28 mouse cellular contexts compared by ENCODE assay signal in genomic region chr6:63898171-63898570, GRCm38 (mm10).
DNase-seq lines count a peak whose midpoint lies in the region; ATAC-seq and TF ChIP-seq lines count a peak whose summit lies in the region.
"Had no signal": no experiment of that assay in that cellular context is flagged by ENCODE, and none has a peak within 500 bp of the region (broad histone marks: within the 10 kb centered on the region; RNA-seq: fewer than 3 reads in every experiment).

No protein-coding gene starts in this region.

- TF ChIP-seq RAD21 in MEL (IDR thresholded peaks at IDR 0.05; ENCODE audit: low read depth, low read length): no peak

- H3K27me3 ChIP-seq in MEL (ENCODE audit: control insufficient read depth in 1 of 2, insufficient read depth in 2 of 2, low read length in 2 of 2): no peaks in the 10 kb centered on the region
- H3K27me3 ChIP-seq in liver, postnatal 0 days (ENCODE audit: insufficient read depth, low read length): no peaks in the 10 kb centered on the region
- H3K27me3 ChIP-seq: CH12.LX; embryonic facial prominence, embryonic 13.5 days; embryonic facial prominence, embryonic 15.5 days; forebrain, embryonic 12.5 days; Patski had no signal

- no peak overlapping the region for H3K4me2 ChIP-seq in liver, postnatal 0 days (ENCODE audit: low read depth, low read length)
- H3K4me2 ChIP-seq: embryonic facial prominence, embryonic 13.5 days; embryonic facial prominence, embryonic 15.5 days; forebrain, embryonic 12.5 days had no signal

- no peak overlapping the region for H3K9ac ChIP-seq in MEL (ENCODE audit: control insufficient read depth, low read depth, low read length, poor library complexity, severe bottlenecking)
- H3K9ac ChIP-seq in liver, postnatal 0 days (replicated peaks): no peak overlapping the region
- H3K9ac ChIP-seq: embryonic facial prominence, embryonic 13.5 days; embryonic facial prominence, embryonic 15.5 days; forebrain, embryonic 12.5 days had no signal

- H3K79me2 ChIP-seq in MEL (ENCODE audit: control insufficient read depth, insufficient read depth, low read length, poor library complexity): no peaks in the 10 kb centered on the region

- no peak for TF ChIP-seq EP300 in MEL (IDR thresholded peaks at IDR 0.05; ENCODE audit: low read depth in 1 of 2, low read length in 2 of 2)
- TF ChIP-seq EP300 in liver, postnatal 0 days (IDR thresholded peaks at IDR 0.05; ENCODE audit: low read depth): no peak

- no peak for TF ChIP-seq CTCF in MEL (IDR thresholded peaks at IDR 0.05 in 2 of 3, conservative IDR thresholded peaks at IDR 0.05 in 1 of 3; ENCODE audit: control insufficient read depth in 1 of 3, insufficient read depth in 1 of 3, low read depth in 2 of 3, low read length in 3 of 3, poor library complexity in 1 of 3, severe bottlenecking in 1 of 3)
- no peak for TF ChIP-seq CTCF in liver, postnatal 0 days (IDR thresholded peaks at IDR 0.05; ENCODE audit: low read depth)

- 75% methylated on average over 2 of the region's 2 CpGs for WGBS in liver, postnatal 0 days (ENCODE audit: insufficient replicate concordance)

- no peaks in the 10 kb centered on the region for H3K36me3 ChIP-seq in MEL (ENCODE audit: control insufficient read depth in 1 of 2, insufficient read depth in 2 of 2, low read length in 2 of 2)
- no peaks in the 10 kb centered on the region for H3K36me3 ChIP-seq in liver, postnatal 0 days (replicated peaks; ENCODE audit: insufficient read depth, low read length)
- H3K36me3 ChIP-seq: embryonic facial prominence, embryonic 13.5 days; embryonic facial prominence, embryonic 15.5 days; forebrain, embryonic 10.5 days; forebrain, embryonic 12.5 days; G1E had no signal

- no peak overlapping the region for H3K27ac ChIP-seq in MEL (ENCODE audit: control insufficient read depth, low read depth, low read length)
- no peak overlapping the region for H3K27ac ChIP-seq in liver, postnatal 0 days (ENCODE audit: low read depth)
- H3K27ac ChIP-seq: embryonic facial prominence, embryonic 13.5 days; embryonic facial prominence, embryonic 15.5 days; forebrain, embryonic 10.5 days; forebrain, embryonic 12.5 days had no signal

- DNase-seq in MEL (ENCODE audit: low read depth, low spot score): peak; percentile 1
- DNase-seq in adipocyte (ENCODE audit: low spot score): peak; percentile 17
- no peak for DNase-seq in right cerebral cortex, adult 18-20 months
- no peak for DNase-seq in liver, postnatal 0 days
- DNase-seq: adrenal gland, adult 2 months; adrenal gland, postnatal 10 days; adrenal gland, postnatal 25 days; B cell, adult 2 months; cerebellum, adult 11 months; cerebellum, adult 18-20 months; cerebellum, adult 8-10 months; cerebellum, adult 9-11 months; cerebellum, postnatal 14 days; cerebellum, postnatal 36 days; embryo, embryonic 11 days had no signal

- H3K9me3 ChIP-seq in MEL (replicated peaks; ENCODE audit: insufficient read depth, low read length): no peaks in the 10 kb centered on the region
- no peaks in the 10 kb centered on the region for H3K9me3 ChIP-seq in liver, postnatal 0 days (ENCODE audit: low read length)
- H3K9me3 ChIP-seq: embryonic facial prominence, embryonic 13.5 days; embryonic facial prominence, embryonic 15.5 days; forebrain, embryonic 10.5 days; forebrain, embryonic 12.5 days; G1E had no signal

- no peak for ATAC-seq in granulocyte monocyte progenitor cell, adult 5-6 weeks (replicated peaks; ENCODE audit: poor library complexity, severe bottlenecking)
- ATAC-seq in liver, postnatal 0 days: no peak
- ATAC-seq: activated CD4-positive, CD25-positive, alpha-beta regulatory T cell, adult 4 months; CD4-positive, CD25-positive, alpha-beta regulatory T cell, adult 4 months; forebrain, embryonic 14.5 days; forebrain, embryonic 16.5 days; Patski had no signal

- no peak overlapping the region for H3K4me3 ChIP-seq in MEL (ENCODE audit: control insufficient read depth in 1 of 2, insufficient read depth in 1 of 2, low read depth in 2 of 2, low read length in 2 of 2)
- H3K4me3 ChIP-seq in liver, postnatal 0 days (ENCODE audit: low read depth, low read length): no peak overlapping the region
- H3K4me3 ChIP-seq: embryonic facial prominence, embryonic 13.5 days; embryonic facial prominence, embryonic 15.5 days; erythroblast, embryonic 14.5 days; forebrain, embryonic 10.5 days; forebrain, embryonic 12.5 days had no signal

- no peaks in the 10 kb centered on the region for H3K4me1 ChIP-seq in MEL (ENCODE audit: control insufficient read depth in 1 of 2, insufficient read depth in 2 of 2, low read length in 2 of 2)
- H3K4me1 ChIP-seq in liver, postnatal 0 days (ENCODE audit: insufficient read depth): no peaks in the 10 kb centered on the region
- H3K4me1 ChIP-seq: embryonic facial prominence, embryonic 13.5 days; embryonic facial prominence, embryonic 15.5 days; forebrain, embryonic 10.5 days; forebrain, embryonic 12.5 days had no signal

- TF ChIP-seq POLR2A in MEL (IDR thresholded peaks at IDR 0.05; ENCODE audit: control insufficient read depth in 1 of 2, insufficient read depth in 1 of 2, low read depth in 1 of 2, low read length in 2 of 2, poor library complexity in 1 of 2): no peak

TF ChIP-seq in MEL, 35 proteins besides CTCF, POLR2A, EP300 and RAD21:
- TF ChIP-seq NELFE (IDR thresholded peaks at IDR 0.05; ENCODE audit: low read depth, low read length) (no peak), RCOR1 (IDR thresholded peaks at IDR 0.05; ENCODE audit: low read depth, low read length) (no peak), MAZ (IDR thresholded peaks at IDR 0.05; ENCODE audit: low read depth, low read length) (no peak), JUND (IDR thresholded peaks at IDR 0.05; ENCODE audit: low read depth, low read length) (no peak), GATA1 (IDR thresholded peaks at IDR 0.05; ENCODE audit: low read depth, low read length) (no peak), TCF12 (IDR thresholded peaks at IDR 0.05; ENCODE audit: low read depth, low read length) (no peak), CHD1 (IDR thresholded peaks at IDR 0.05; ENCODE audit: low read depth, low read length) (no peak), TAL1 (IDR thresholded peaks at IDR 0.05; ENCODE audit: low read length) (no peak), HCFC1 (IDR thresholded peaks at IDR 0.05; ENCODE audit: low read depth, low read length) (no peak), USF2 (IDR thresholded peaks at IDR 0.05; ENCODE audit: borderline replicate concordance in 1 of 2, insufficient read depth in 1 of 2, low read depth in 1 of 2, low read length in 2 of 2) (no peak), ETS1 (IDR thresholded peaks at IDR 0.05; ENCODE audit: low read depth, low read length) (no peak)

Comparison
In these comparisons a context has a peak if more than half of its experiments do, and no peak if none do; other contexts are left out.
1. DNase-seq: peak in MEL (single experiment) and adipocyte (single experiment); none in right cerebral cortex, adult 18-20 months (single experiment) and liver, postnatal 0 days (single experiment).